Mouse (Mus musculus) intestine, postnatal 0 days (tissue): ENCODE data around the gene Zpr1. TPM values are rescaled to one million over a fixed set of nuclear protein-coding genes. Genes with fewer than 3 reads are reported as not detected.

Source experiments
- ATAC-seq: fragments of 200-750 bp; cut with Nextera tagmentation; 2 replicates; pipeline ENCODE4 v1.8.0; 2017; ENCODE audit warnings: mild to moderate bottlenecking, moderate TSS enrichment, moderate library complexity
- H3K27ac ChIP-seq: fragments of 300-500 bp; sonication (generic); 2 replicates; pipeline ENCODE4 v1.5.1; 2014; ENCODE audit warnings: mild to moderate bottlenecking, low read depth, low read length, moderate library complexity
- H3K27me3 ChIP-seq: fragments of 300-500 bp; sonication (generic); replicated peaks from 2 replicates; pipeline ENCODE4 v1.6.1; 2014; ENCODE audit warnings: low read length, mixed read lengths; ENCODE audit not compliant: control insufficient read depth, insufficient read depth
- H3K36me3 ChIP-seq: fragments of 300-500 bp; sonication (generic); 2 replicates; pipeline ENCODE4 v1.6.1; 2014; ENCODE audit warnings: mild to moderate bottlenecking, moderate library complexity; ENCODE audit not compliant: control insufficient read depth, insufficient read depth
- H3K4me1 ChIP-seq: fragments of 300-500 bp; sonication (generic); replicated peaks from 2 replicates; pipeline ENCODE4 v1.6.1; 2014; ENCODE audit warnings: antibody characterized with exemption, low read length, mixed read lengths; ENCODE audit not compliant: control insufficient read depth, insufficient read depth
- H3K4me2 ChIP-seq: fragments of 300-500 bp; sonication (generic); replicated peaks from 2 replicates; pipeline ENCODE4 v1.6.1; 2014; ENCODE audit warnings: low read depth, mild to moderate bottlenecking, moderate library complexity
- H3K4me3 ChIP-seq: fragments of 300-500 bp; sonication (generic); 2 replicates; pipeline ENCODE4 v1.5.1; 2014; ENCODE audit warnings: low read depth, low read length
- H3K9ac ChIP-seq: fragments of 300-500 bp; sonication (generic); 2 replicates; pipeline ENCODE4 v1.6.1; 2014; ENCODE audit warnings: mild to moderate bottlenecking, low read depth, low read length
- H3K9me3 ChIP-seq: fragments of 300-500 bp; sonication (generic); 2 replicates; pipeline ENCODE4 v1.6.1; 2016; ENCODE audit warnings: mixed run types; ENCODE audit not compliant: control insufficient read depth
- CTCF ChIP-seq: sonication (generic); IDR thresholded peaks from 2 replicates; pipeline ENCODE4 v1.5.1; 2016; ENCODE audit warnings: low read depth, mild to moderate bottlenecking, control low read depth, antibody characterized with exemption, moderate library complexity
- WGBS: fragments of 180-500 bp; shearing (Covaris S2); extraction: QIAGEN DNeasy Blood & Tissue Kit; methylation state at CpG from one replicate; pipeline ENCODE4 v1.1.7; 2014; 5-methylcytosine and 5-hydroxymethylcytosine counted together
- polyA plus RNA-seq: library from polyadenylated mRNA; unstranded; fragments of >200 nt; fragmentation: Nextera tagmentation; extraction: Ambion mirVana; gene quantifications from 2 replicates; pipeline ENCODE4 v1.2.1, GENCODE M21; 2015

Gene Zpr1
- polyA plus RNA-seq, 1 experiment from 2014 or later = 21.6 TPM

DNA sequence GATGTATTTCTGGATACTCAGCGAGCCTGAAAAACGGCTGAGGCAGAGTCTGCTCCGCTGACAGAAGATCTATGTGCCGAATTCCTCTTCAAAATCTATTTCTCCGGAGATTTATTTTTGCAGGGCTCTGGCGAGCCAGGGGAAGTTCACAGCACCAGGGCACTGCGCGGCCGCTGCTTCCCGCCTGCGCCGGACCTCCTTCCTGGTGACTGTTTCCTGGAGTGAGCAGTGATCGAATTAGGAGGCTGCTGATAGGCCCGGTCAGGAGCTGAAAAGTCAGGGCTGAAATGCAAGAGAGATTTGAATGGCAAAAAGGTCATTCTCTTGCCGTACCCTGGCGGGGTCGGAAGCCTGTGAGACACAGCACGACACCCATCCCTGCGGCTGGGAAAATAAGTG, 56.4 kb downstream of the Zpr1 start:
- H3K36me3 ChIP-seq = no peaks in the 10 kb centered on the region
- ATAC-seq = no peak
- 7% methylated on average over 19 of the region's 19 CpGs for WGBS
- H3K4me1 ChIP-seq = no peaks in the 10 kb centered on the region
- peak overlapping the region; percentile 69 for H3K4me2 ChIP-seq
- H3K27ac ChIP-seq = no peak overlapping the region
- peak overlapping the region; percentile 30 for H3K4me3 ChIP-seq
- H3K27me3 ChIP-seq = 0 out of 2 replicates have a peak, but pooled peaks cover 2% of the 10 kb centered on the region
- peak overlapping the region; percentile 19; the same call in 1 of the 2 replicates for H3K9ac ChIP-seq
- H3K9me3 ChIP-seq = no peaks in the 10 kb centered on the region
- TF ChIP-seq CTCF = no peak

DNA sequence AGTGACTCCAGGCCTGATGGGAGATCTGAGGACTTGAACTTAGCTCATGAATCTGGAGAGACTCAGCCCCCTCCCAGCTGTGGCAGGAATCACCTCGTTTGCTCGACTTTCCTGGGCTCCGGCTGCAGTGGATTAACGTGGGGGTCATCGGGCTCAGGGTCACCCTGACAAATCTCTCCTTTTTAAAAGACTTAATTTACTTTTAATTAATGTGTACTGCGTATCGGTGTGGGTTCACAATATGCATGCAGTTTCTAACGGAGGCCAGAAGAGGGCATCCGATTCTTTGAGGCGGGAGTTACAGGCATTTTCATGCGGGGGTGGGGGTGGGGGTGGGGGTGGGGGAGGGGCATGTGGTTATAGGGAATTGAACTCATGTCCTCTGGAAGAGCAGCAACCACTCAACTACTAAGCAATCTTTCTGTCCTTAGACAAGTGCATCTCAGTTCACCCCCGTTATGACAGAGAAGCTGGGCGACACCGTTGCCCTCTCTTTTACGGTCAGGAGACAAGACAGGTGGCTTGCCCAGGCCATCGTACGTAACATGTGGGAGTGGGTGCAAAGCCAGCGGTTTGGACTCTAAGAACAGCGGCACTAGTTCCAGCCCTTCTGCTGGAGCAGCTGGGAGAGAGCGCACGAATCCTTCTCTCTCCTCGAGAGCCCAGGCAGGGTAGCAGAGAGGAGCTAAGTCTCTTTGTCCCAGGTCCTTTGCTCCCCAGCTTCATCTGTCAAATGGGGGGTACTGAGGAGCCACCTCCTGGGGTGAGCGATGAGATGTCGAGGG, 57.1 kb downstream of the Zpr1 start:
- no peak overlapping the region for H3K4me3 ChIP-seq
- TF ChIP-seq CTCF = no peak
- H3K9ac ChIP-seq = no peak overlapping the region
- no peaks in the 10 kb centered on the region for H3K4me1 ChIP-seq
- H3K27ac ChIP-seq = no peak overlapping the region
- H3K36me3 ChIP-seq = no peaks in the 10 kb centered on the region
- 0 out of 2 replicates have a peak, but pooled peaks cover 6% of the 10 kb centered on the region for H3K27me3 ChIP-seq
- no peak overlapping the region for H3K4me2 ChIP-seq
- no peak for ATAC-seq
- H3K9me3 ChIP-seq = no peaks in the 10 kb centered on the region
- 39% methylated on average over 24 of the region's 24 CpGs for WGBS

- no peak for ATAC-seq
- H3K27ac ChIP-seq = no peak overlapping the region
- TF ChIP-seq CTCF = no peak
- no peaks in the 10 kb centered on the region for H3K9me3 ChIP-seq
- 0 out of 2 replicates have a peak, but pooled peaks cover 6% of the 10 kb centered on the region for H3K27me3 ChIP-seq
- no peaks in the 10 kb centered on the region for H3K4me1 ChIP-seq
- no peaks in the 10 kb centered on the region for H3K36me3 ChIP-seq
- H3K9ac ChIP-seq = no peak overlapping the region
- H3K4me2 ChIP-seq = no peak overlapping the region
- H3K4me3 ChIP-seq = no peak overlapping the region
- WGBS = 65% methylated on average over 6 of the region's 6 CpGs
Measured at GRCm38 (mm10) chr9:46330586-46330895, 57.7 kb downstream of the Zpr1 start.

DNA sequence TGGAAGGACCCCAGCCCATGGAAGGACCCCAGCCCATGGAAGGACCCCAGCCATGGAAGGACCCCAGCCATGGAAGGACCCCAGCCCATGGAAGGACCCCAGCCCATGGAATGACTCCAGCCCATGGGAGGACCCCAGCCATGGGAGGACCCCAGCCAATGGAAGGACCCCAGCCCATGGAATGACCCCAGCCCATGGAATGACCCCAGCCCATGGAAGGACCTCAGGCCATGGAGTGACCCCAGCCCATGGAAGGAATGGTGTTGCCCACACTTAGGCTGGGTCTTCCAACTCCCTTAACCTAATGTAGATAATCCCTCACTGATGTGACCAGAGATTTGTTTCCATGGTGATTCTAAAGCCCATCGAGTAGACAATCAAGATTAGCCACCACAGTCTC, 58.4 kb downstream of the Zpr1 start:
- Histone ChIP-seq H3K36me3 (no peaks in the 10 kb centered on the region), H3K9me3 (no peaks in the 10 kb centered on the region), H3K9ac (no peak overlapping the region), H3K4me2 (no peak overlapping the region), H3K27me3 (0 out of 2 replicates have a peak, but pooled peaks cover 6% of the 10 kb centered on the region), H3K27ac (no peak overlapping the region), H3K4me3 (no peak overlapping the region), H3K4me1 (no peaks in the 10 kb centered on the region)
- TF ChIP-seq CTCF = no peak
- no peak for ATAC-seq
- WGBS = 93% methylated on average over 1 of the region's 1 CpGs

Other genes starting within 250 kb of the Zpr1 start
- 28,401 and 28,927 TPM in 2 replicates for gene Apoa1, start 44.5 kb upstream of the Zpr1 start, polyA plus RNA-seq
- 8,073 and 8,903 TPM in 2 replicates for gene Apoc3, start 37.4 kb upstream of the Zpr1 start, polyA plus RNA-seq
- 27,935 and 31,935 TPM in 2 replicates for gene Apoa4, start 32.4 kb upstream of the Zpr1 start, polyA plus RNA-seq
- 0.56 and 0.64 TPM in 2 replicates for gene Apoa5, start 4.4 kb upstream of the Zpr1 start, polyA plus RNA-seq
- gene Bud13, start 9.9 kb downstream of the Zpr1 start, polyA plus RNA-seq = 6.4 and 8.0 TPM in 2 replicates
- not detected in 2 replicates for gene 4931429L15Rik, start 46.9 kb downstream of the Zpr1 start, polyA plus RNA-seq